Mouse (Mus musculus): ENCODE results near the gene Pcbp3.

The Pcbp3 gene

DNA sequence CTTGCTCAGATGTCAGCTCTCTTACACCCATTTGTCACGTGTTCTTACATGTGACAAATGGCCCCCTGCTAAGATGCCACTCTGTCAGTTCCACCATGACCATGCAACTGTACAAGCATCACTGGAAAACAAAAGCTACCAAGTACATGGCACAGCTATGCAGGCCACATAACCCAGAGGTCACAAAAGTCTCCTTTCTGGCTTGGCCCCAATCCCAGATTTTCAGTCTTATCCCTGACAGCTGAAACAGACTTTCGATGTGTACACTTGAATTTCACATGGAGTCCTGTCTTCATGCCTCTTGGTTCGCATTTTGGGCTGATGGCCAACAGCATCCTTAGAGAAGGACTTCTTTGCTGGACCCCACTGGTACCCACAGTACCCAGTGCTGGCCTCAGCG, 116.8 kb downstream of the Pcbp3 start:
- DNase-seq (ENCODE audit: low spot score in 2 of 2): no peak

DNA sequence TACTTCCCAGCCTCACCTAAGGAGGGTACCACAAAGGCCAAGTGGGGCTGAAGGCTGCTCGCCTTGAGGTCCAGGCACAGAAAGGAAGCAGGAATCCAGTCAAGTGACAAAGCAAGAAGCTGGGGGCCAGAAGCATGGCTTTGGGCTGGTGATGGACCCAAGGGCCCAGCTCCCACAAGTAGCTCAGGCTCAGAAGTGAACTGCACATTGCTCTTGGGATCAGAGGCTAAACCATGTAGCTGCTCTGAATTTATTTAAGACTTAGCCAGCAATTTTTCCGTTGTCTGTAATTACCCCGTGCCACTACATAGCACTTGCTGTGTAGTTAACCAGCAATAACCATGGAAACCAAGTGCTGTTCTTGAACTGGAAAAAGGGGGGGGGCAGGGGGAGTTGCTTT, 117.3 kb downstream of the Pcbp3 start:
- DNase-seq (ENCODE audit: low spot score in 2 of 2): no peak

DNA sequence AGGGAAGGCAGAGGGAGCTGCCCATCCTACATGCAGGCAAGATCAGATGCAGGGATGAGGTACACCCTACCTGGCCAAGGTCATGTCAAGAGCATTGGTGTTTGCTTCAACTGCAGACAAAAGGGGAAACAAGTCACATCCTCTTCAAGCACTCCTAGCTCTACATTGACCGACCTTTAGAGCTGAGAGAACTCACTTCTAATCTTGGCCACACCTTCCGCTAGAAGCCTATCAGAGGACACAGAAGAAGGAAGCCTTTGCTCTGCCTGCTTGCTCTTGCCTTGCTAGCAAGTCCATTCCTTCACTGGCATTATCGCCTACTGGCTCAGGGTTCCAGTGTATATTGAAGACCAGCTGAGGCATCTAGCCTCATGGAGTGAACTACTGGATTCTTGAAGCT, 119.6 kb downstream of the Pcbp3 start:
- DNase-seq (ENCODE audit: low spot score in 2 of 2): no peak

DNA sequence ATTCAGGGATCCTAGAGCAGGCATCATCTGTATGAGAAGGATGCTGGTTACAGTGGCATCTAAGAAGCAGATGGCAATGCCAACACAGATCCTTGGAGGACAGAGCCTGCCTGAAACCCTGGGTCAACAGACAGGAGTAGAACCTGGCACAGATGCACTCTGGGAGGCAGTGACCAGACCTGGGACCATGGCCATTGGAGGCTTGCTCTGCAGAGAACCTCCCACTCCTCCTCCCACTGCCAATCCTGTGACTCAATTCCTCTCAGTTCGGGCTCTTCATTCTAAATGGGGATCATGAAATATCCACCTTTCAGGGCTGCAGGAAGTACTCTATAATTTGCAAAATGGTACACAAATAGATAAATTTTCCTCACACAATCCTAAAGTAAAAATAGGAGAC, 120.5 kb downstream of the Pcbp3 start:
- no peak for DNase-seq (ENCODE audit: low spot score in 2 of 2)

DNA sequence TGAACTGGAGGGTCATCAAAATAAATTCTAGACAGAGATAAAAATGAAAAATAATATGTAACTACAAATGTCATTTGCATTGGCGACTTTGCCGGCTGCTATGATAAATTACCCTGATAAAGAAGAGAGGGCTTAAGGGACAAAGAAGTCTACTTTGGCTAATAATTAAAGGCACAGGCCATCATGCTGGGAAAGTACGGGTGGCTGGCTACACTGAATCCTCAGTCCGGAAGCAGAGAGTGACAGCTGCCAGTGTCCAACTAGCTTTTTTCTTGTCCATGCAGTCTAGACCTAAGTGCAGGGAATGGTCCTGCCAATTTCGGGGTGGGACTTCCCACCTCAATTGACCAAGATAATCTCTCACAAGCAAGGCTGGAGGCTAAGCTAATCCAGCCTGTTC, 121.1 kb downstream of the Pcbp3 start:
- DNase-seq (ENCODE audit: low spot score in 2 of 2): no peak

DNA sequence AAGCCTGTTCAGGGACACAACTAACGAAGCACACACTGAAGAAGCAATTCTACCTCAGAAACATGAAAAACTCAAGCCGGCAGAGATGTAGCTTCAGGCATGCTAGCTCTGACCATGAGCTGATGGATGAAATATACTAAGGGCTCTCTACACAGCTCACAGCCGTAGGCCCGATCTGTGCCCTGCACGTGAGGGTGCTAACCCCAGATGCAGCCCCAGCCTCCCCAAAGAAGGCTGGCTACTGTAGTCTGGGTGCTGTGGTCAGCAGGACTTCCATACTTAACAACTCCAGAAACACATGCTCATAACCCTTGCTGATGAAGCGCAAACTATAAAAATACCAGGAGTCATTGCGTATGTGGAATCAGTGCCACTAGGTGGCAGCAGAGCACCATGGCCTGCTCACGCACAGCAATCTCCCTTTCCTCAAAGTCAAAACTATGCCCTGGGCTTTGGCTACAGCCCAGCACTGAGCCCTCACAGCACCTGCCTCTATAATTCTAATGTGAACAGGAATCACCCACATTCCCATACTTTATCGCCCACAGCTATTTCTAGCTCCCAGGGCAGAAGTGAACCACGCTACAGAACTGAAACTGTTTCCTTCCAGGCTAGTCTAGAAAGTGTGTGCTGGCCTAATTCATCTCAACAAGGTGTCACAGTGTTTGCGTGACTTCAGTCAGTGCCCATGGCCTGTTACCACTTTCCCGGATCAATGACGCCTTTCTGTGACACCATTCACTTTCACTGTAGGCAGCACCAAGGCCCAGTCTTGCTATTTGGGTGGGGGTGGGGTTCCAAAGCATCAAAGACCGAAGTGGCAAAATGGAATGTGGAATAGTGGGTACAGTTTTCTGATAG, 126.0 kb downstream of the Pcbp3 start:
- DNase-seq (ENCODE audit: low spot score in 2 of 2): peak; percentile 46 to 69

DNA sequence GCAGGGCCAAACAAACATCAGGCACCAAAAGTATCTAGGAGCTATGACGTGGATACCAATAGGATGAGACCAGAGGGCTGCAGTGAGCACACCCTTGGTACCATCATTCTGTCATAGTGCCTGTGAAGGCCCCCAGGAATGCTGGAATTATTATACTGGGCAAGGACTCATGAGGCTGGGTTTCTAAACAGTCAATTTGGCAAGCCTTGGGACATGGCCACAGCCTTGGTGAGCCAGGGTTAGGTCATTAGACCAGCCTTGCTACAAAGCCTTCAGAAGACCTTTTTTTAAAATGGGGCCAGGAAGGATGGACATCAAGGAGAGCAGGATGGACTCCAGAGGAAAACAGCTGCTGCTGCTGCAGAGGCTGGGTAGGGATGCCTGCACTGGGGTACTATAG, 128.8 kb downstream of the Pcbp3 start:
- no peak for DNase-seq (ENCODE audit: low spot score in 2 of 2)

DNA sequence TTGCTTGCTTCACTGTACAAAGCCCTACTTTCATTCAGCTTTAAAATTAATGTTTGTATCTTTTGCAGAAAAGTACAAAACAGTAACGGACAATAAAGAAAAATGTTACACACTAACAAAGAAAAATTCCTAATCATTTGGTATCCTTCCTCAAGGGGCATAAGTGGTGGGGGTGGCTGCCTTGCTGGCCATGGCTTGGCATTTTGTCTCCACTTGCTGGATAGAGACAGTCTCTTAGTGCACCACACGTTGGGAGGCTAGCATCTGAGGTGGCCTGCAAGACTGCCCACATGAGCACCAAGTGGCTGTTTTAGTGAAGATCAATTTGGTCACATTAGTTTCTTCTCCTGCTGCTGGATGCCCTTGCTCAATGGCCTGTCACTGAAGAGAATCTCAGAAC, 129.8 kb downstream of the Pcbp3 start:
- no peak for DNase-seq (ENCODE audit: low spot score in 2 of 2)

DNA sequence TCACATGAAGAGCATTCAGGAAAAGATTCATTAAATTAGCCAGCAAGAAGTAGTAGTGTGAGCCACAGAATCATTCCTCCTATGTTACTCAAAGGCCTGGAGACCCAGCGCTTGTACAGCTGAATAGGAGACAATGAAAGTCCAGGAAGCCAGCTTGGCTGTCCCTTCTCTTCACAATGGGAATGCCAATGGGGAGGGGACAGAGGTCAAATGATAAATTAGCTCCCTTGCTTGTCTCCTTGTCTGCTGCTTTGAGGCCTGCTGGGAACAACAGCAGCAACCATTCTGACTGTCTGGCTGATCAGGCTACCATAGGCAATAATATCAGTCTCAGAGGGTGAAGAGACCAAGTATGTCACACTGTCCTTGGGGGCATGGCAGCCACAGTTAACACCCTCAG, 130.5 kb downstream of the Pcbp3 start:
- no peak for DNase-seq (ENCODE audit: low spot score in 2 of 2)

DNA sequence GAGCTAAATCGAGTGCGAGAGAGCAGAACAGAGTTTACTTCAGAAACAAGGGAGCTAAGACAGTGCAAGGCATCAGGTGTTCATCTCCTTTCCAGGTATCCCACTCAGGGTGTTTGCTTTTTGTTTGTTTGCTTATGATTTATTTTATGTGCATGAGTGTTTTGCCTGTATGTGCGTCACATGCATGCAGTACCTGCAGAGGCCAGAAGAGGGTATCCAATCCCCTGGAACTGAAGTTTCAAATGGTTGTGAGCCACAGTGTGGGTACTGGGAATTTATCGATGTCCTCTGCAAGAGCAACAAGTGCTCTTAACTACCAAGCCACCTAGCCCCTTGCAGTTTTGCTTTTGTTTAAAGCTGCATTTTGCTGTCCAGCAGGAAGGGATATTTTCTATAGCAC, 132.8 kb downstream of the Pcbp3 start:
- no peak for DNase-seq (ENCODE audit: low spot score in 2 of 2)

DNA sequence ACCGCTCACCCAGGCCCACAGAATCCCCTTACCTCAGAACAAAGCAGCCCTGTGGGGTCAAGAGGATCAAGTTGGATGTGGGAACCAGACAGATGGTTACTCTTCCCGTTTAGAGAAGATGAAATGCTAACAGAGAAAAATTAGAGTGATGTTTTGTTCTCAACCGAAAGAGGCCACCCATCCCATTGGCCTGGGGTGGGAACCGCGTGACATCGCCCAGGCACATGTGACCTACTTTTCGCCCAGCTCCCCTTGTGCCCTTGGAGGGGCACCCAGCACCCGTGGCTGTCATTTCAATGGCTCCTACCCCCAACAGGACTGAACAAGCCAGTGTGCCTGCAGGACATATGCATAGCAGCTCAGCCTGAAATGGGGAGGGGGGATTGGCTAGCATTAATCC, 139.0 kb downstream of the Pcbp3 start:
- no peak for DNase-seq (ENCODE audit: low spot score in 2 of 2)

DNA sequence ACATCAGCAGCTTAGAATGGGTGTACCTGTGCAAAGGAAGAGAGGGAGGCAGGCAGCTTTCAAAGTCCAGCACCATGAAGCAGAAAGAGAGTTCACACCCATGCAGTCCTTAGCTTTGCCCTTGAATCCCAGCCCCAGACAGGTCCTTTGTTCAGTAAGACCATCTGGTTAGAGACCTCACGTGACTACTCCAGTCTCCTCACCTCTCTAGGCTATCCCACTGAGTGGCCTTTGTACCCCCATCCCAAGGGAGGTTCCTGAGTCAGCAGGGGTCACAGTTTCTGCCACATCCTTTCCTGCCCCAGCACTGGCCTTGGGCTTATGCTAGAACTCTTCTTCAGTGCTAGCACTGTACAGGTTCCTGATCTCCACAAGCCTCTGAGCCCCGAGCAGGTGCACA, 142.4 kb downstream of the Pcbp3 start:
- DNase-seq (ENCODE audit: low spot score in 2 of 2): no peak

DNA sequence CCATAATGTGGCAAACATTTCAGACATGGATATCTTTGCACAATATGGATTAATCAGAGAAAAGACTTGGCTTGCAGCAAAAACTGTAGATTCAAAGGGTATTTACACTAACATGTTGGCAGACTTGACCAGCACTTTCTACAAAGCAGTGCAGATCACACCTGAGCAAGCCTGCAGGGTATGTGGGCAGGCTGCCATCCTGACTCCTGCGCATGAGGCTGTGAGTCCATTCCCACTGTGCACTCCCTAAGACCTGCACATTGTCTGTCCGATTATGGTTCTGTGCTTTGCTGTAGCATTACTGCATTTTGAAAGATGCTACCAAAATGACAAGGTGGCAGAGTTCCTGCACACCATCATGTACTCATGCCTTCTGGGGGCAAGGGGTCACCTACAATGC, 143.3 kb downstream of the Pcbp3 start:
- DNase-seq (ENCODE audit: low spot score in 2 of 2): no peak

DNA sequence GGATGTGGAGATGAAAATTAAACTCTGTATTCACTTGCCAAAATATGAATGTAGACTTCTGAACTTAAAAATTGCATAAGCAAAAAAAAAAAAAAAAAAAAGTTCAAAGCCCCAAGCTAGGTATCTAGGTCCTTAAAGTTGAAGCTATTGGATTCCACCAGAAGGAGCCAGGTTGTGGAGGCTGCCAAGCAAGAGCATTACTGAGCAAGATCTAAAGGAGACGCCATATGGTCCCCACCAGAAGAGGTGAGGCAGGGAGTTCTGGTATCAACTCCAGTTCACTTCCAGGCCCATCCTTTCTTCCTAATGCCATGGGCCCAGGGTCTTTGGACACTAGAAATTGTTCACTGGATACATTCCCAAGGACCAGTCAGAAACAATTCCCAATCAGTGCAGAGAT, 144.8 kb downstream of the Pcbp3 start:
- no peak for DNase-seq (ENCODE audit: low spot score in 2 of 2)

DNA sequence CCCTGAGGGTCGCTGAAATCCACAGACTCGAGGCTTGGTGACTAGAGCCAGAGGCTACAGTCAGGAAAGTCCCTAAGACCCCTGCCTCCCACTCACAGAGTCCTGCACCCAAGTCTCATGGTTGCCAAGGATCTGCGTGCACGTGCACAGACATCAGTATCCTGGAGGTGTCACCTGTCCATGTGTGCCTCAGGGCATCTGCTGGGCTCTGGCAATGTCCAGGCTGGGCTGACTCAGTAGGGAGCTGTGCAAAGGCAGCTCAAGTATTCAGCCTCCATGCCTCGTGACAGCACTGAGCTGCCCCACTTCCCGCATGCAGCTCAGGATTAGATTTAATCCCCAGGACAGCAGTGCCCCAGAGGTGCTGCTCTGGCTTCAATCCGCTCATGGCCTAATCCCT, 145.3 kb downstream of the Pcbp3 start:
- no peak for DNase-seq (ENCODE audit: low spot score in 2 of 2)

DNA sequence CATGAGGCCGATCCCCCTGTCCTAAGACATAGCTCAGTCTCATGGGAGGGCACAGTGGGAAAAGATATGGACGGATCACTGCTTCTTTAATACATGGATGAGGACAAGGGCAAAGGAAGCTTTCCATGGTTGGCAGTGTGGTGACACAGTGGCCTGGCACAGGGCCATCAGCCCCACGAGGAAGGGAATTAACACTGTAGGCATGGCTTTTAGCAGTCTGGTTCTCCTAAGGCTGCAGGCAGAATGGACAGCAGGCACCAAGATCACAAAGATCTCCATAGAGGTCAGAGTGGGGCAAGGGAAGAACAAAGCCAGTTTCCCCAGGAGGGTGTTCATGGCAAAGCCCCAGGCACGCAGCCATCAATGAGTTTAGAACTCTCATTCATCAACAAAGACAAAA, 146.2 kb downstream of the Pcbp3 start:
- no peak for DNase-seq (ENCODE audit: low spot score in 2 of 2)

DNA sequence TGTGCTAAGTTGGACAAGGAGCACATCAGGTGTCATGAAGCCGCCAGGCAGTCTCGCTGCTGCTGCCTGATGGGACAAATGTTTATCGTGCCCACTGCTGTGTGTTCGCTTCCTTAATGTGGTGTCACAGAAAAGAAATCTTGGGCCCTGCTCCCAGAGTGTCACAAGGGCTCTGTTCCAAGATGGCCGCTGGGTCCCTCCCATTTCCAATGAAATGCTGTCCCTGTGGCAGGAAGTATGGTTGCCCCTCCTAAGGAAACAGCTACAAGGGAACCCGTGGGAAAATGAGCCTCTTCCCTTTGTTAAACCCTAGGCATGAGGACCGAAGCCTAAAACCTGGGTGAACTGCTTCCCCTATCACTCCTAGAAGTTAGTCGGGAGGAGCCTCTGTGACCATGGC, 146.9 kb downstream of the Pcbp3 start:
- no peak for DNase-seq (ENCODE audit: low spot score in 2 of 2)

DNA sequence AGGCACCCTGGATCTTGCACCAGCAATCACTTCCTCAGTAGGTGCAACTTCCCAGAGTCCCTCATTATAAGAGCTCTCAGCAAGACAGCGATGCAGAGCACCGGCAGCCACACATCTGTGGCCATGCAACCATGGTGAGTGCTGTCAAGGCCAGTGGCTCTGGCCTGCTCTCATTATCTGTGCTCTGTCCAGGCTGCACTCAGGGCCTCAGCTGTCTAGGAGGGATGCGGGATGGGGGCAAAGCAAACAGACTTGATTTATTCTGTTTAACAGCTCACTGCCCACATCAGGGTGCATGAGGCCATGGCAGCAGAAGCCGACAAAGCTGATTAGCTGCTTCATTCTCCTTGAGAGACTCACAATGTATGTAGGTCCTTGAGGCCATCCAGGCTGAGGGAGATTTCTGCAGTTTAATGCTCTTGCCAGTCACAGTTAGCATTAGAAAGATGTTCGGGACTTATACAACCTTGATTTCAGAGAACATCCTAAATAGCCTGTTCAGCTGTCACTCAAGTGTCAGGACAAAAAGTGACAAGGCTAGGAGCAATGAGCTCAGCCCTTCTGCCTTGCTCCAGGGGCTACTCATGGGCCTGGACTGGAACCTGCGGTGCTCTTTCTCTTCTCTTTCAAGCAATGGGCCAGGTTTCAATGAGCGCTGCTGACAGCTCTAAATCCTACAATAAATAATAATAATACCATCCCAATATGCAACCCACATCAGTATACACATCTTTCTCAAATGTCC, 151.6 kb downstream of the Pcbp3 start:
- DNase-seq (ENCODE audit: low spot score in 2 of 2): no peak

DNA sequence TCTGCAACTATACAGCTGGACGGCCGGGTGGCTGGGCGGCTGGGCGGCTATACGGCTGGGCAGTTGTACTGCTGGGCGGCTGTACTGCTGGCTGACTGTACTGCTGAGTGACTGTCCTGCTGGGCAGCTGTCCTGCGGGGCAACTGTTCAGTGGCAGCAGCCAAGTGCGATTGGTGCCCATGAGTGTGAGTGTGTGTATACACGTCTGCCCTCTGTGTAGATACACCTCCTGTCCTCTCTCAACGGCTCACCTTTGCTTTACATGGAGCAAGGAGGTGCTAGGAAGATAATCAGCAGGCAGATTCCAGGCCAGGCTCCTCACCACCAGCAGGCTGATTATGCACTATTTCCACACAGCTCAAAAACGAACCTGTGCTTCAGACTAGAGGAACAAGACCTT, 152.2 kb downstream of the Pcbp3 start:
- no peak for DNase-seq (ENCODE audit: low spot score in 2 of 2)

DNA sequence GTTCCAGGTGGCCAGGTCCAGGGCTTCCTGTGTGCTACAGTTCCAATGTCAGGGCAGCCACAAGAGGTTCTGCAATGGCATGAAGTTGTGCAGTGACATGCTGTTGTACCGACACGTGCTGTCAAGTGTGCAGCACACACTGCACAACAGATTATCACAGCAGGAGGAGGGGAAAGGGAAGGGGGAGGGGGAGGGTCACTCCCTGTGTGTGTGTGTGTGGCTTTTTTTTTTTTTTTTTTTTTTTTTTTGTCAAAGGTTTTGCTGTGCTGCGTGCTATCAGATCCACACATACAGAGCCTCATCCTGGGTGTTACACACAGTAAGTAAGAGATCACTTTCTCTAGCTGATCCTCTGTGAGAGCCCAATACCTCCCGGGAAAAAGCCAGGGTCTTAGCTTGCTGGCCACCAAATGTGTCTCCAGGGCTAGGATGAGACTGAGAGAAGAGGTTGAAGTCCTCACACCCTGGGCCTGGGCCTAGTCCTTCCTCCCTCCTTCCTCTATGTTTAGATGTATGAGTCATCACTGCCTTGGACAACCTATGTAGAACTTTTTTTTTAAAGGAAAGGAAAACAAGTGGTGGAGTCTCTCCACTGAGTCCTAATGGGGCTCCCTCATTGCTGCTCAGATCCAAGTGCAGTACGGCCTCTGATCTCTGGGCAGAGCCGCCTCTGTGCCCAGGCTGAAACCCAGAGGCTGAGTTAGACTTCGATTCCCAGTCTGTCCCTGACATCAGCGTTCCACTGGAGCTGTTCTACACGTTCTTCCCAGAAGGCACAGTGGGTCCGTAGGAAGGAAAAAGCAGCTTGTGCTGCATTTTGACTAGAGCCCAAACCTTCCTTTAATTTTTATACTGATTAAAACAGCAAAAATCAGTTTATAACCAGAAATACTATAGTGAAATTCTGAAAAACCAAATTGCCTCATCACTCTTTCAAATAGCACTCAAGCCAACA, 153.0 kb downstream of the Pcbp3 start:
- DNase-seq (ENCODE audit: low spot score in 2 of 2): no peak

DNA sequence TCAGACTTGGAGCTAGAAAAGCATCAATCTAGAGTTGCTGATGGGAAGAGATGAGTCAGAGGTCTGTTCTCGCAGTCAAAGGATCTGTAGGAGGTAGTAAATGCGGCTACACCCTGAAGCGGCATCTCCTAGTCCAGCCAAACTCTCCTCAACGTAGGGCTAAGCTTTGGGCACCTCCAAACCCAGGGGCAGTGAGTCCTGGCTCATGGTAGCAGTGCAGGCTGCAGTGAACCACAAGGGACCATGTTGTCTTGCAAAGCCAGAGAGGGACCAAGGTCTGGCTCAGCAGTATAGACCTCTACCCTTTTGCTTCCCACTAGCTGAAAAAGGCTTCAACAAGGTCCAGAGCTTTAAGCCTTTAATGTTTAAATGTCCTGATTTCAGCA, 159.2 kb downstream of the Pcbp3 start:
- DNase-seq (ENCODE audit: low spot score in 2 of 2): no peak

DNA sequence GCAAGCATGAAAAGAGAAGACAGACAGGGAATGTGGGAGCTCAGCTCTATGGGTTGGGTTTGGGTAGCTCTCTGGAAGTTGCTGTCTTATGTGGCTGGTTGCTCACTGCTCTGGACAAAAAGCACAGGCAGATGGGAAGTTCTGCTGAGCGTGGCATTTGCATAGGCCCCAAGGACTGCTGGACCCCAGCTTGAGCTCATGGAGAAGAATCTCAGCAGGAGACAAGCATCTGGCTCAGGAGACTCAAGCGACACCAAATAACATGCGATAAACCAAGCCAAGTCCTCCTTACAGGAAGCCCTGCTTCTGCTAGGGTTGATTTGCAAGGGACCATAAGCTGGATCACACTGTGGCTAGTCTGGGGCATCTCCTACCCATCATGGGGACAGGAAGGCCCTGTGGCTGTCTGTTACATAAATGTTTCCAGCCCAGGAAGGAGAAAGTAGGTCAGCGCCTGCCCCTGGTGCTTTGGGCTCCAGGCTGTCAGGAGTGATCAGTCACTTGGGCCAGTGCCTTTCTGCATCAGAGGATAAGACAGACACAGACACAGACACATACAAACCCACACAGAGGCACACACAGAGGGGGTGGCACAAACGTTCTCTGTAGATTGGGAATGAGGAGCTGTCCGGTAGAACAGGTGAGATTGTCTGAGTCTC, 159.7 kb downstream of the Pcbp3 start:
- no peak for DNase-seq (ENCODE audit: low spot score in 2 of 2)
